Mouse (Mus musculus): ENCODE results near the gene Prkn.

Gene Prkn

GRCm38 (mm10) chr17:10987040-10987439 lies 146.9 kb downstream of the Prkn start:
- no peak for DNase-seq (ENCODE audit: low spot score in 2 of 2)

GRCm38 (mm10) chr17:10997291-10997690 lies 157.1 kb downstream of the Prkn start:
- DNase-seq (ENCODE audit: low spot score in 2 of 2), result no peak

GRCm38 (mm10) chr17:11023371-11023770 lies 183.2 kb downstream of the Prkn start:
- DNase-seq (ENCODE audit: low spot score in 2 of 2), result no peak

- DNase-seq (ENCODE audit: low spot score in 2 of 2), result no peak
These were observed 189.2 kb downstream of the Prkn start for GRCm38 (mm10) chr17:11029348-11029747.

- no peak for DNase-seq (ENCODE audit: low spot score in 2 of 2)
These were observed 190.8 kb downstream of the Prkn start for GRCm38 (mm10) chr17:11030936-11031335.

GRCm38 (mm10) chr17:11032366-11032765 lies 192.2 kb downstream of the Prkn start:
- DNase-seq (ENCODE audit: low spot score in 2 of 2), result no peak

GRCm38 (mm10) chr17:11033594-11033993 lies 193.4 kb downstream of the Prkn start:
- no peak for DNase-seq (ENCODE audit: low spot score in 2 of 2)

GRCm38 (mm10) chr17:11038272-11038671 lies 198.1 kb downstream of the Prkn start:
- DNase-seq (ENCODE audit: low spot score in 2 of 2), result no peak

GRCm38 (mm10) chr17:11058986-11059385 lies 218.8 kb downstream of the Prkn start:
- DNase-seq (ENCODE audit: low spot score in 2 of 2), result no peak

- DNase-seq (ENCODE audit: low spot score in 2 of 2), result no peak
These were observed 227.0 kb downstream of the Prkn start for GRCm38 (mm10) chr17:11067076-11067703.

- DNase-seq (ENCODE audit: low spot score in 2 of 2), result peak; percentile 19 to 50
These were observed 227.7 kb downstream of the Prkn start for GRCm38 (mm10) chr17:11067704-11068475.

GRCm38 (mm10) chr17:11070996-11071395 lies 230.8 kb downstream of the Prkn start:
- DNase-seq (ENCODE audit: low spot score in 2 of 2), result no peak

- DNase-seq (ENCODE audit: low spot score in 2 of 2), result peak in 1 of 2 experiments; percentile 65
These were observed 236.2 kb downstream of the Prkn start for GRCm38 (mm10) chr17:11076319-11076903.

- DNase-seq (ENCODE audit: low spot score in 2 of 2), result no peak
These were observed 246.3 kb downstream of the Prkn start for GRCm38 (mm10) chr17:11086492-11086891.

GRCm38 (mm10) chr17:11087088-11087487 lies 246.9 kb downstream of the Prkn start:
- no peak for DNase-seq (ENCODE audit: low spot score in 2 of 2)

- no peak for DNase-seq (ENCODE audit: low spot score in 2 of 2)
These were observed 247.6 kb downstream of the Prkn start for GRCm38 (mm10) chr17:11087823-11088222.

- DNase-seq (ENCODE audit: low spot score in 2 of 2), result no peak
These were observed 249.2 kb downstream of the Prkn start for GRCm38 (mm10) chr17:11089361-11089760.

GRCm38 (mm10) chr17:11092900-11093299 lies 252.7 kb downstream of the Prkn start:
- DNase-seq (ENCODE audit: low spot score in 2 of 2), result peak in 1 of 2 experiments; percentile 51

GRCm38 (mm10) chr17:11093321-11093720 lies 253.1 kb downstream of the Prkn start:
- no peak for DNase-seq (ENCODE audit: low spot score in 2 of 2)

GRCm38 (mm10) chr17:11107007-11107406 lies 266.8 kb downstream of the Prkn start:
- no peak for DNase-seq (ENCODE audit: low spot score in 2 of 2)

- DNase-seq (ENCODE audit: low spot score in 2 of 2), result peak; percentile 26 to 42
These were observed 267.7 kb downstream of the Prkn start for GRCm38 (mm10) chr17:11107916-11108315.

GRCm38 (mm10) chr17:11117508-11117907 lies 277.3 kb downstream of the Prkn start:
- DNase-seq (ENCODE audit: low spot score in 2 of 2), result no peak

- peak in 1 of 2 experiments; percentile 33 for DNase-seq (ENCODE audit: low spot score in 2 of 2)
These were observed 283.9 kb downstream of the Prkn start for GRCm38 (mm10) chr17:11124048-11124447.

All from left cerebral cortex, adult 9 months (tissue).